Mouse (Mus musculus): Measurements from ENCODE around the gene Ikzf4.

GRCm38 (mm10) chr10:128655254-128655653 is 9.5 kb upstream of the Ikzf4 start:
- TF ChIP-seq CTCF (IDR thresholded peaks at IDR 0.05; ENCODE audit: insufficient read depth, low read length) (no peak), POLR2A (IDR thresholded peaks at IDR 0.05; ENCODE audit: borderline replicate concordance, extremely low read depth, low read depth, low read length) (no peak)
